Mouse (Mus musculus): ENCODE results near the gene Ankzf1.
A peak's percentile ranks its signal among the peaks of the same experiment; 100 is the strongest.

GRCm38 (mm10) chr1:75168472-75169464 lies 23.2 kb upstream of the Ankzf1 start, which contains the start of gene Zfand2b:
- no peak for TF ChIP-seq CTCF (conservative IDR thresholded peaks at IDR 0.05; ENCODE audit: insufficient read depth, insufficient read length, low read depth, low read length)
- TF ChIP-seq POLR2A (IDR thresholded peaks at IDR 0.05; ENCODE audit: low read depth, low read length), result peak; percentile 61

Measured in kidney, adult 2 months (tissue).